Comparison of ENCODE assay signal across 16 mouse cellular contexts in genomic region chr6:39678241-39678640, GRCm38 (mm10).
"Had no signal": no experiment of that assay in that cellular context is flagged by ENCODE, and none has a peak within 500 bp of the region (broad histone marks: within the 10 kb centered on the region; RNA-seq: fewer than 3 reads in every experiment).

No protein-coding gene starts in this region.

- H3K4me1 ChIP-seq: neural tube, embryonic 13.5 days; neural tube, embryonic 15.5 days; stomach, embryonic 15.5 days had no signal

- H3K27ac ChIP-seq: neural tube, embryonic 13.5 days; neural tube, embryonic 15.5 days; stomach, embryonic 15.5 days; stomach, postnatal 0 days had no signal

- H3K4me3 ChIP-seq: neural tube, embryonic 13.5 days; neural tube, embryonic 15.5 days; stomach, embryonic 15.5 days had no signal

- DNase-seq: retina, postnatal 1 day; right cerebral cortex, adult 18-20 months; right cerebral cortex, postnatal 14 days; right cerebral cortex, postnatal 25 days; right cerebral cortex, postnatal 4 days; spleen, adult 18-20 months; thymus, adult 18-20 months; thymus, adult 2 months; thymus, postnatal 14 days; thymus, postnatal 25 days; thymus, postnatal 36 days; thymus, postnatal 4 days had no signal

- H3K27me3 ChIP-seq: neural tube, embryonic 13.5 days; neural tube, embryonic 15.5 days; stomach, embryonic 15.5 days had no signal

- H3K4me2 ChIP-seq: neural tube, embryonic 13.5 days; neural tube, embryonic 15.5 days; stomach, embryonic 15.5 days had no signal

- H3K9ac ChIP-seq: neural tube, embryonic 13.5 days; neural tube, embryonic 15.5 days; stomach, embryonic 15.5 days had no signal

- H3K9me3 ChIP-seq: neural tube, embryonic 13.5 days; neural tube, embryonic 15.5 days; stomach, embryonic 15.5 days had no signal
